Mouse (Mus musculus) frontal cortex, adult 2 months (tissue): ENCODE results near the gene Ndufb7. TPM values are rescaled to one million over a fixed set of nuclear protein-coding genes. Genes with fewer than 3 reads are reported as not detected.
"Not testable (repeated sequence)": the region's sequence is repeated elsewhere in the genome, so short reads cannot be mapped to it uniquely, and the experiment has no call there.

ENCODE experiments used
- DNase-seq, 2 experiments: peaks; one replicate each; pipeline ENCODE4 v3.0.0; 2022; ENCODE audit warnings: low spot score in 1 of 2; ENCODE audit errors: extremely low spot score in 1 of 2
- polyA plus RNA-seq: library from polyadenylated mRNA; depleted of rRNA; stranded (reverse); fragments of >200 nt; gene quantifications from 2 replicates; pipeline ENCODE4 v1.2.3, GENCODE M21; 2012

The Ndufb7 gene
- polyA plus RNA-seq, 1 experiment: 324 TPM

DNA sequence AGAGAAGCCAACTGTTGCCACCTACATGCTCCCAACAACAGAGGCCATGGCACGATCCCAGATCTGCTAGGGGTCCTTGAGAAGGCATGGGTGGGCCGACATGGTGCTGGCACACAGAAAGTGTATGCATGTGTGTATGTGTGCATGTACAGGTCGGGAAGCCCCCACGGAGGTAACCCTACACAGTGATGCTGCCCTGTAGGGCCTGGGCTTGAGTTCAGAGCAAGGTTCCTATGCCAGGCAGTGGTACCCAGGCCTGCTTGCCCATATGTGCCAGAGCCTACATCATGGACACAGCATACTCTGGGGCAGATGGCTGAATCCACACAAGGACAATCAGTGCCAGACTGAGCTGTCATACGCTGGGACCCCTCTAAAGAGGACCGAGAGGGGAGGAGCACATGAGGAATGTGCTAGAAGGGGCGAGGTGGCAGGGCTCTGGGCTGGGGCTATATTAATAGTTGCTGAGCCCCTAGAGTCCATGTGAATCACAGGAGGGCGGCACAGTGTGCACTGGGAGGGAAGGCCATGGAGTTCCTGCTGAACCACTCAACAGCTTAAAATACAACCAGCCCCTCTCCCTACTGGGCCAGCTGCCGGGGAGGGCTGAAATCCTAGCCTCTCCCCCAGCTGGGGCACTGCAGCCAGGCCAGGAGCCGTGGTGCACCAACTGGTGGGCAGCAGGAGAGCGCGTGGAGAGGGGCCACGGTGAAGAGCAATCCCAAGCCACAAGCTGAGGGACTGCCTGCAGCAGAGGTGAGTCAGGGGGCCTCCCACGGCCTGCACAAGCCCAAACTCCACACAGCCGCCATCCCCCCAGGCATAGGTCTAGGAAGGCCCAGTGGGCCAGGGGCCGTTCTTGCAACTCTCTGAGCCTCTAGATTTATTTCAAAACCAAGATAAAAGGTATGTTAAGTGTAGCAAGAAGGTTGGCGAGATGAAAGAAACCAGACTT is 9.4 kb downstream of the Ndufb7 start:
- peak in 1 of 2 experiments; percentile 1 for DNase-seq

- DNase-seq: peak in 1 of 2 experiments; percentile 0
Measured at GRCm38 (mm10) chr8:83576516-83576895, 10.0 kb downstream of the Ndufb7 start.

- DNase-seq: no peak
Measured at GRCm38 (mm10) chr8:83576921-83577320, 10.4 kb downstream of the Ndufb7 start.

DNA sequence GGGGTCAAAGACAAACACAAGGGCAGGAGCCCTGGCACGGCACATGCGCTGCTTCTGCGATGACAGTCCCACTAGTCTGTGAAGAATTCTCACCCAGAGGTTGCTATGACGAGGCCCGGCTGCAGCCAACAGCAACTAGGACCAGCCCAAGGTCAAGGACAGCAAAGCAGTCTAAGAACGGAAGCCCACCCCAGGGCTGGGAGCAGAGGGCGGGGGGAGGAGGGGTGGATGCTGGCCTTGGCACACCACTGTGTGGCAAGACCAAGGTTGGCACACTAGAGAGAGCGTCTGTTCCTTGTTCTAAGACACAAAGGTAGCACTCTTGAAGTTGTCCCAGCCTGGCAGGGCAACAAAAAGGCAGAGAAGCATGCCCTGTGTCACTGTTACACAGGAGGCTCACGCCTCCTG is 10.9 kb downstream of the Ndufb7 start:
- DNase-seq: peak in 1 of 2 experiments; percentile 1

GRCm38 (mm10) chr8:83578131-83579055 is 11.9 kb downstream of the Ndufb7 start:
- DNase-seq: peak in 1 of 2 experiments; percentile 1

DNA sequence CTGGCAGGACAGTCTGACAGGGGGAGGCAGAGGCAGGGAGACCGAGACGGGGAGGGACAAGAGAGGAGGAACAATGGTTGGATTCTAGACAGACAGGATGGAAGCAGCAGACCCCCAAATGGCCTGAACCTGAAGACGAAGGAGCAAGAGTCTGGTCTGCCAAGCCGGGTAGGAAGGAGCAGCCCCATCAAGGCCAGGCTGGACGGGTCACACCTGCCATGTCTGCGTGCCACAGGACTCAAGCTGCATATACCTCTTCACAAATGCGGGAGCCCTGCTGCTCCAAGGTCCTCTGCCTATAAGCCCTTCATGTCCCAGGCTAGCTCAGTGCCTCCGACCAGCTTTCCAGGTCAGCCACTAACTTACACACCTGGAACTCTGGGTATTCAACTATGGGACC is 13.2 kb downstream of the Ndufb7 start:
- DNase-seq: no peak

DNA sequence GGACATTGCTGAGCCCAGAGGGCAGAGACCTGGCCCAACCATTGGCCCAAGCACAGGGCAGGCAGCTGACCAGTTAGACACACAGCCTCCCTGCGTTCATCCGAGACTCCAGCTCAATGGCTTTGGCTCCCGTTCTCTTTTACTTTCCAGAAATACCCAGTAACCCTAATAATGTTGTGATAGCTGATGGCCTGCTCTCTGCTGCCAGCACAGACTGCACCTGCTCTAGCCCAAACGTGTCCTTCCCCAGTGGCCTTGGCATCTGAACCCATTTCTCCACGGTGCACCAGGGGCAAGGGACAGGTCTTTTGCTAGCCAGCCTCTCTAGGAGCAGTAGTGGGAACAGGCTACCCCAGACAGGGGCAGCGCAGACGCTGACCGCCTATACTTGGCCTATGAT is 14.4 kb downstream of the Ndufb7 start:
- no peak for DNase-seq

GRCm38 (mm10) chr8:83582226-83582625 is 15.8 kb downstream of the Ndufb7 start:
- DNase-seq: no peak

DNA sequence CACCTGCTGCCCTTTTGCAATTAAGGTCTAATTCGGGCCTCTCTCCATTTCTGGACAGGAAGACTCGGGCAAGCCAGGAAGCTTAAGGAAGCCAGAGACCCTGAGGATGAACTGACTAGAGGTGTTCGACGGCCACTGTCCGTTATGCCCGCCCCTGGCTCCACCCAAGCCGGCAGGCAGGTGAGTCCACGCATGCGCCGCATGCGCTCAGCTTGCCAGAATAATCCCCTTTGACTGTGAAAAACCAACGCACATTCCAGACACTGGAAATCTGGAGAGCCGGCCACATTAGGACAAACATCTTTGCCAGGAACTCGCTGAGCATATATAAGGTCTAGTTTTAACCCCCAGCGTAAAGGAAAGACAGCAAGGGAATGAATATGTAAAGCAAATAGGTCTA is 16.8 kb downstream of the Ndufb7 start:
- DNase-seq: no peak

DNA sequence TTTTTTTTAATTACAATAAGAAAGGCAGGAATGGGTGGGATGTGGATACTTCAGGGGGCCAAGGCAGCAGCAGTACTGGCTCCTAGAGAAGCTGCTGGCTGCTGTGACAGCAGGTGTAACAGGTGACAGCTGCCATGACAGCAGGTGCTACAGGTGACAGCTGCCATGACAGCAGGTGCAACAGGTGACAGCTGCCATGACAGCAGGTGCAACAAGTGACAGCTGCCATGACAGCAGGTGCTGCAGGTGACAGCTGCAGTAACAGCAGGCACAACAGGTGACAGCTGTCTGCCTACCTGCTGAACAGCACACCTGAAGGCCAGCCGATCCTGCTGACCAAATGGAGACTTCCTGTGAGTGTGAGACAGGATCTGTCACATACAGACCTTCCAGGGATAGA is 18.3 kb downstream of the Ndufb7 start:
- no peak for DNase-seq

DNA sequence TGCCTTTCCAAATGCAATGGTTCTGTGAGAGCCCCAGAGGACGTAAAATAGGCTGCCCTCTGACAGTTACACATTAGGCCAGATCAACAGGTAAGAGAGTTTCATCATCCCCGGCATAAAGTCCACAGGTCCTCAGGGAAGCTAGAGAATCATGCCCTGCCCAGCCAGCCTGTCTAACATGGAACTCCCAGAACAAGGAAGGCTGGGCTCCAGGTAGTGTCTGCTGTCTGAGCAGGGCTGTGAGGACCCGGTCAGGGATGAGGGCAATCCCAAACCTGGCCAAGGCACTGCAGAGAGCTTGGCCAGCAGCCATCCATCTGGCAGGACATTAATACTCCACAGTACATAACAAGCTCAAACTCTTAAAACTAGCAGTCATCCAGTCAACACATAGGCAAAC is 18.9 kb downstream of the Ndufb7 start:
- DNase-seq: no peak

DNA sequence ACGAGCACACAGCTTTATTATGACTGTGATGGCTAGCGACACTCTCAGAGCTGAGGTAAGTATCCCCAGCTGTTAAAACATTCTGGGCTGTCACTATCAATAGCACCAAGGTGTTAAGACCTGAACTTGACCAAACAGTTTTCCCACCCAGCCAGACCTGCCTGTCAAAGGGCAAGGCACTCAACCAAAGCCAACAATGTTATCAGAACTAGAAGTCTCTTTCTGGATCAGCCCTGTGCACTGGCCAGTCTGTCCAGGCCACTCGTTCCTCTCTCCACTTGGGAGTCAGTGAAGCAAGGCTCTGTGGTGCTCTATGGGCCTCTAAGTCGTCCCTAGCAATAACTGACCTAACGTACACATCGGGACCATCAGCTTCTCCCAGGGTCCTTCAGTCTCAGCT is 21.2 kb downstream of the Ndufb7 start:
- no peak for DNase-seq

GRCm38 (mm10) chr8:83588886-83589285 is 22.4 kb downstream of the Ndufb7 start:
- DNase-seq: no peak

DNA sequence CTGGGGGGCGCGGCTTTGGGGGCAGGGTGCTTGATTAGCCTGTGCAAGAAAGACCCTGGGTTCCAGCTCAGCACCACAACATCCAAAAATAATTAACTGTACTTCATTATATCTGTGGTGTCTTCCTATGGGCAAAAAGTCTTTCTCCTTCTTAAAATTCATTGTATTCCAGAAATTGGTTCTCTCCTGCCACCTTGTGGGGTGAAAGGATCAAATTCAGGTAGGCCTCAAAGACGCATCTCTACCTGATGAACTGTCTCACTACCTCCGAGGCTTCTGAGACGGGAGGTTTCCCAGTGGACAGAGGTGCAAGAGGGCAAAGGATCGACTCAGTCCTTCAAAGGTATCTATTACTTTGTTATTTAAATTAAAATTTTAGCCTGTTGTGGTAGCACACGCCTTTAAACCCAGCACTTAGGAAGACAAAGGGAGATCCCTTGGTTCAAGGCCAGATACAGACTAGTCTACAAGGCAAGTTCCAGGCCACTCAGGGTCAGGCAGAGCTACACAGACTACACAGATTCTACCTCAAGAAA is 24.1 kb downstream of the Ndufb7 start:
- no peak for DNase-seq

DNA sequence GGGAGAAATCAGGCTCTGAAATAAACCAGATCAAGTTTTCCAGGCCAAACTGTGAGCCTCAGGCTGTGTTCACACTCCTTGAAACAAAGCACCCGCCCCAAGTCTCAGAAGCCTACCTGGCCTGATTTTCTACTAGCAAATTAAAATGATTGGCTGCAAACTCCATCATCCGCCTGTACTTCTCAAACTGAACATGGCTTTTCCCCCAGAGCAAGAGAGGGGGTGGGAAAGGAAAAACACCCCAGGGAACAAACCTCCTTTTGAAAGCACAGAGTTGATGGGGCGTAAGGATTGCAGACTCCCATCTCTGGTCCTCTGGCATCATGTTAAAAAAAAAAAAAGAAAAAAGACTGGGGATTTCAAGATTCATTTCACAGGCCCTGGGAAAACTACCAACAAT is 26.2 kb downstream of the Ndufb7 start:
- no peak for DNase-seq

- no peak for DNase-seq
Measured at GRCm38 (mm10) chr8:83593325-83594166, 27.1 kb downstream of the Ndufb7 start.

DNA sequence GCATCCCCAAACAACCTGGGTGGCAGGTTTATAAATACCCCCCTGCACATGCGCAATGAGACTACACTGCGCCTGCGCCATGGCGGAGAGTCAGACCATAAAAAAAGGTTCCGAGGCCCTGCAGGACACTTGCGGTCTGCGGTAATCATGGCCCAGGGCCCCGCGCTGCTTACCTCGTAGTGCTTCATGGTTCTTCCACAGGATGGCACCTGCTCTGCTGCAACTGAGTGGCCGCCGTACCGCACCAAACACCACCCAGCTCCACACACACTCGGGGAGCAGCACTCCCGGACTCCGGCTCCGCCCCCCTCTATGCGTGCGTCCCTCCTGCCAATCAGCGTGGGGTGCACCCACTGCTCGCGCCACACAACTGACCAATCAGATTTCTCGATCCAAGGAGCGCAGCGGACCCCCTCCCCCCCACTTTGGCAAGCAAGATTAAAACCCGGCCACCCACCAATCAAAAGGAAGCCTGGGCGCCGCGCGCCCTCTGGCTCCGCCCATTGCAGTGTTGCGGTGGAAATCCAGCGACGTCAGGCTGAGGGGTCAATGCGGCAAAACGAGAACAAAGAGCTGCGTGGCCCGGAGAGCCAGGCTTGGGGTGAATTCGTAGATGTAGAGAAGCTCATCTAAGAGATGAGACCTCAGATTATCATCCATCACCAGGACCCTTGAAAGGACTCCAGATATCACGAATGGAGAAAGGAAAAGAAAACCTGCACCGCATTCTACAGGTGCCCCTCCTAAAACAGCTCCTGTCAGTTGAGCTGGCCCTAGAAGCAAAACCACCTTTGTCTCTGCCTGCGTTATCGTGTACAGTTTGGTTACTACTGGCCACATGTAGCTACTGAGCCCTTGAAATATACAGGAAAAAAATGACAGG is 27.9 kb downstream of the Ndufb7 start:
- DNase-seq: peak; percentile 97 to 98

GRCm38 (mm10) chr8:83595050-83595345 is 28.5 kb downstream of the Ndufb7 start:
- not testable (repeated sequence) for DNase-seq

GRCm38 (mm10) chr8:83596369-83596768 is 29.9 kb downstream of the Ndufb7 start:
- DNase-seq: no peak
